Mouse (Mus musculus) heart, postnatal 14 days (tissue): ENCODE measurements at regions not wholly inside any gene's neighbourhood (a gene's known extent, or its start where the extent isn't known, plus 50 kb on each side); places are given as distances from the start of the nearest gene placed in this dataset.
A peak's percentile ranks its signal among the peaks of the same experiment; 100 is the strongest.

Experiments
- DNase-seq, 2 experiments: peaks; one replicate each; pipeline ENCODE4 v3.0.0; 2021 to 2022
- intact Hi-C: fragments of 180-260 bp; cut with DNase I; formaldehyde crosslinking; loops from one replicate; pipeline ENCODE4 v1.15.1; 2025

DNA sequence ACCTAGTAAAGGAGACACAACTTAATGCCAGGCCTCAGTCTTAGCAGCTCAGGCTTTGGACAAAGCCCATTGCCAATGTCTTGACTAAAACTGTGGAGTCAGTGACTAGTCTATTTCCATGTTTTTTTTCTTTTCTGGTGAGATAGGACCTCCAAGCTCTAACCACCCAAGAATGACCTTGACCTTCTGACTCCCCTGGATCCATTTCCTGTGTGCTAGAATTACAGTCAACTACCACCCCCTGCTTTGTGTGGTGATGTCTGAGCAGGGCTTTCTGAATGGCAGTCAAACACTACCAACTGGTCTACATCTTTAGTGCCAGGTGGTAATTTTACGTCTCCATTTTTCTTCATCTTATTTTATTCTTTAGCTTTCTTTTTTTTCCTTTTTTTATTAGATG, 51.3 kb upstream of the Rnf138rt1 start:
- intact Hi-C loops, result no loop called here
- no peak for DNase-seq

DNA sequence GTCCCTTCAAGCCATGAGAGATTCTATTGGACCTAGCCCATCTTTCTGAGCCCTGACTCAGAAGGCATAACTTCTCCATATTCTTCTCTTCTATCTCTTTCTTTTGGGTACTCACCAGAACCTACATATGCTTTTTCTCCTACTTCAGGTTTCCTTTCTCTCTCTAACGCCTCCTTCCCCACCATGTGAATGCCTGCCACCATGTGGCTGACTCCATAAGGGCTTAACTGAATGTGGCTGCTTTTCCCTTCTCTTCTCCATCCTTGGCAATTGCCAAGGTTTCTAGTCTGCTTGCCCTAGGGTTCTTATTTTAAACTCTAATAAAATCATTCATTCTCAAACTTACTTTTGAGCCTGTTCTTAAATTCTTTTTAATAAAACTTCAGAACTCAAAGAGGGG, 53.7 kb upstream of the Rnf138rt1 start:
- intact Hi-C loops, result no loop called here
- peak in 1 of 2 experiments; percentile 1 for DNase-seq

DNA sequence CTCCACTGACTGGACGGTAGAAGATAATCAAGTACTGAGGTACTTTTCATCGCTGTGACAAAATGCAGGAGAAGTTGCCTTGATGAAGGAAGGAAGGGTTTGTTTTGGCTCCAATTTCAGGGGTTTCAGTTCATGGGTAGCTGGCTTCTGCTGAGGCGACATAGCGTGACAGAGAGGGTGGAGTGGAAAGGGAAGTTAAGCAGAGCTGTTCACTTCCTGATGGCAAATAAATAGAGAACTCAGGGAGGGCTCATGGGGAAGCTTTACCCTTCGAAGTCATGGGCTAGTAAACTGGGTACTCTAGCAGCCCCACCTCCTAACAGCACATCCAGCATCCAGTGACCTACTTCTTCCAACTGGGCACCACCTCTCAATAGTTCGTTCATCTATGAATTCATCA, 61.2 kb upstream of the Rnf138rt1 start:
- intact Hi-C loops, result no loop called here
- no peak for DNase-seq

DNA sequence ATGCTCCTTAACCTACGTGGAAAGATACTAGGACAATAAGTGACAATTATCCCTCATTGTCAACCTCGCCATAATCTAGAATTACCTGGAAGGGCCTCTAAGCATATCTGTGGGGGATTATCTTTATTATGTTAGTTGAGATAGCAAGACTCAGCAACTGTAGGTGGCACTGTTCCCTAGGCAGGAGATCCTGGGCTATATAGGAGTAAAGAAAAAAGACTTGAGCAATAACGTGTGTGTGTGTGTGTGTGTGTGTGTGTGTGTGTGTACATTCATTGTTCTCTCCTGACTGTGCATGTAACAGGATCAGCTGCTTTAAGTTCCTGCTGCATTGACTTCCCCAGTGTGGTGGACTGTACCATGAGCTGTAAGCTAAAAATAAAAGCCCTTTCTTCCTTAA, 66.3 kb upstream of the Rnf138rt1 start:
- intact Hi-C loops, result loop anchor here (5.0 kb wide), 1 partner anchor 85 kb away; no protein-coding TSS in a partner anchor
- DNase-seq, result peak; percentile 5 to 7

DNA sequence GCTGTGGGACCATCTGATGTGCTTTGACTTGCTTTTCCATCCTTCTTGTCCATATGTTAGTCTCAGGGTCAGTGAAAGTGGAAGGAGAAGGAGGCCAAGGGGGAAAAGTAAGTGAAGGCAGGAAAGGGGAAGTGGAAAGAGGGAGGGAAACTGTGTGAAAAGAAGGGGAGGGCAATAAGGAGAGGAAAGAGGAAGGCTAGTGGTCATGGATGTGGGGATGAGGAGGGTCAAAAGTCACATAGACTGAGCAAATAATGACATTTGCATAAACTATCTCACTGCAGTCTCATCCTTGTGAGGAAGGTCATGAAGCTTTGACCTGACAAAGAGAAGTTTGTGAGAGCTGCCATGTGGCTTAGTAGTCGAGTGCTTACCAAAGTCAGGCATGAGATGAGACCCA, 63.4 kb upstream of the Ap1s2 start:
- DNase-seq, result no peak
- intact Hi-C loops, result no loop called here

DNA sequence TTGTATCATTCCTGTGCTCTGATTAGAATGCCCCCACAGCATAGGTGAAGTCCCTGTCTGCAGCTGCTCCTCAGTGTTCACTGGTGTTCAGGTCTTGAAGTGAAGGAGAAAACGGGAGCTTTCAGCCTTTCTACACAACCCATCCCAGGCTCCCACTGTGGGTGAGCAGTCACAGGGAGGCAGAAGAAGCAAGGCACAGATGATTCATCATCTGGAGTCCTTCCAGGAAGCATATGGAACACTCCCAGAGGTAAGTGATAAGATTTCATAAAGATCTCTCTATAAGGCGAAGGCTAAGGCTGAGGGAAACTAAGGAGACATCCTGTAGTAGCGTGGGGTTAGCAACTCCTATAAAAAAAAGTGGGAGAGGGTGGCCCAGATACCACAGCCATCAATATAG, 61.9 kb upstream of the Ap1s2 start:
- intact Hi-C loops, result no loop called here
- DNase-seq, result no peak

DNA sequence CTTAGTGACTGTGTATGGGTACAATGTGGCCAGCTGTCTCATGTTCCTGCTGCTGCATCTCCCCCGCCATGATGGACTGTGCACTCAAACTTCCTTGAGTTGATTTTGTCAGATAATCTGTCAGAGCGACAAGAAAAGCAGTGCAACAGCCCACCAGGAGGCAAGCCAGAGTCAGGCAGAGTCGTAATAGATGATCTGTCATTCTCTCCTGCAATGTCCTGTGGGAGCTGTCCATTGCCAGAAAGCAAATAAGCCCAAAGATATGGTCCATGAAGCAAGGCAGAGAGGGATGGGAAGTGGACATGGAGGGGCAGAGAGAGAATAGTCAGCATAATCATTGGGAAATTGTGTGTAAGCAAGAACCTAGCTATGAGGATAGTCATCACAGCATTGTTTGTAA, 61.2 kb upstream of the Ap1s2 start:
- intact Hi-C loops, result no loop called here
- no peak for DNase-seq

DNA sequence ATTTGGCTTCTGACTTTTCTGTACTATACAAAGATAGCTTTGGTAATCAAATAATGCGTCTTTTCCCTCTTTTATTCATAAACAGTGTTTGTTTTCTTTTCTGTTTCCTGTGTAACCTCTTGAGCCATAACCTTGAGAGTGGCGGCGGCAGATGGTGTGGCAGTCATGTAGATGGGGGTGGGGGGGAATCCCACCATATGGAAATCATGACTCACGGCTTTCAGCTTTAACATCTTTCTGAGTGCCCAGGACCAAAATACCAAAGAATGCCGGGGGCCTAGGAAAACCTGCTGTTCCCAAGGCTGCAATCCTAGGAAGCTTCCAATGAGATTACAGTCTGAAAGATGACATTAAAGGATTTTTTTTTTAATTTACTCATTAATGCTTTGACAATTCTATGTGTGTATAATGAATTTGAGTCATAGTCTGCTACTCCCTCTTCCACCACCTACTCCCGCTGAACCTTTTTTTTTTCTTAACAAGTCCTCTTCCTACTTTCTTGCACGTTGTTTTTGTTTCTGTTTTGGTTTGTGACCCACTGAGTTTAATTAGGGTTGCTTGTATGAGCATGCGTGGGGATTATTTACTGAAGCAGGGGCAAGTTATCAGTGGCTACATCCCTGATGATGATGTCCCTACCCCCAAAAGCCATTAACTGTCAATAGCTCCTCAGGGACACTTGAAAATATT, 60.2 kb upstream of the Ap1s2 start:
- DNase-seq, result no peak
- intact Hi-C loops, result no loop called here

DNA sequence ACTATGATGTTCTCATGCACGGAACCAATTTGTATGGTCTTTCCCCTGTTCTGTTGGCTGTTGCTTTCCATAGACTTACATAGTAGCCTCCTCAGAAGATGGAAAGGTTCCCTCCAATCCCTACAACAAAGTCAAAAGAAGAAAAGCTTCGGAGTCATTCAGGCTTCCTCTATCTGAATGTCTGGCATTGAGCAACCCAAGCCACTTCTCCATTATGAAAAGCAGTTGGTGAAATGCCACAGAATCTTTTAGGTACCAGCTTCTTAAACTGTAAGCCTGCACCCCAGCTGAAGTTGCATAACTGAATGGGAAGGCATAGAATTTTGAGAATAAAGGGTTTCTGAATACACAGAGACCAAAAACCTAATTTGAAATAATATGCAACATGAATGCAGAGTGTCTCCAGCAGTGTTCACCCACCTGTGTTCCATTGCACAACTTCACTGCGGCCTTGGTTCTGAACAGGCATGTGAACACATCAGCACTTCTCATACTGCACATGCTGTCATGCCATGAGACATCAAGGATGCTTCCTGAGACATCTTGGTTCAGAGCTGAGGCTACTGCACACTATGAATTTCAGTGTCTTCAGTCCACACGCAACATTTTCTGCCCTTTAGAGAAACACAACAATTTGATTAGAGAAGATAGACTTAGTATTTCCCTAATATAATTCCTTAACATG, 57.8 kb upstream of the Ap1s2 start:
- no peak for DNase-seq
- intact Hi-C loops, result no loop called here

DNA sequence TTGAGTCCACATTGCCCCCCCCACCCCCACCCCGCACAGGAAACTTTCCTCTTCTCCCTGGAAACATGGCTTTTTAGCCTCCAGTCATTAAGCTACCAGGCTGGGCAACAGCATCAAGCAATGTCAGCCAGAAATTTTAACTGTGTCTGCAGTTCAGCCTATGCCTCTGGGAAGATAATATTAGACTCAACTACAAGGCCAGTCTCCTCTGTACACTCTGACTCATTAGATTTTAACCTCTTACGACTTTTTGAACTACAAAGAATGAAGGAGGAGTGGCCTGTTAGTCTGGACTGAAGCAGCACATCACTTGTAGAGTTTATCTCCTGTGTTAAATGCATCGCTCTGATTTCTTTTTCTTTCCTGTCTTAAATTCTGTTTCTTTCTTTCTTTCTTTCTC, 50.3 kb upstream of the Ap1s2 start:
- intact Hi-C loops, result no loop called here
- no peak for DNase-seq
